Mouse (Mus musculus) liver, postnatal 0 days (tissue): Measurements from ENCODE around the gene Nr1h5. TPM values are rescaled to one million over a fixed set of nuclear protein-coding genes. Genes with fewer than 3 reads are reported as not detected.

Source experiments
- ATAC-seq: fragments of 200-750 bp; cut with Nextera tagmentation; 2 replicates; pipeline ENCODE4 v1.8.0; 2017; ENCODE audit warnings: mild to moderate bottlenecking, moderate library complexity
- DNase-seq: peaks from one replicate; pipeline ENCODE4 v3.0.0-alpha.2; 2016
- H3K27ac ChIP-seq: fragments of 300-500 bp; sonication (generic); 2 replicates; pipeline ENCODE4 v1.5.1; 2014; ENCODE audit warnings: antibody characterized with exemption, moderate library complexity, mild to moderate bottlenecking, low read depth
- H3K27me3 ChIP-seq: fragments of 300-500 bp; sonication (generic); 2 replicates; pipeline ENCODE4 v1.6.1; 2014; ENCODE audit warnings: low read length, control low read depth, mixed read lengths; ENCODE audit not compliant: insufficient read depth
- H3K36me3 ChIP-seq: fragments of 300-500 bp; sonication (generic); replicated peaks from 2 replicates; pipeline ENCODE4 v1.6.1; 2014; ENCODE audit warnings: mild to moderate bottlenecking, control low read depth, low read length, moderate library complexity, mixed read lengths; ENCODE audit not compliant: insufficient read depth
- H3K4me1 ChIP-seq: fragments of 300-500 bp; sonication (generic); 2 replicates; pipeline ENCODE4 v1.6.1; 2014; ENCODE audit warnings: antibody characterized with exemption, mild to moderate bottlenecking, control low read depth; ENCODE audit not compliant: insufficient read depth
- H3K4me2 ChIP-seq: fragments of 300-500 bp; sonication (generic); 2 replicates; pipeline ENCODE4 v1.6.1; 2014; ENCODE audit warnings: low read depth, mild to moderate bottlenecking, low read length, moderate library complexity, mixed read lengths
- H3K4me3 ChIP-seq: fragments of 300-500 bp; sonication (generic); 2 replicates; pipeline ENCODE4 v1.5.1; 2014; ENCODE audit warnings: low read depth, low read length
- H3K9ac ChIP-seq: fragments of 300-500 bp; sonication (generic); replicated peaks from 2 replicates; pipeline ENCODE4 v1.6.1; 2014; ENCODE audit warnings: mild to moderate bottlenecking, moderate library complexity
- H3K9me3 ChIP-seq: fragments of 300-500 bp; sonication (generic); 2 replicates; pipeline ENCODE4 v1.6.1; 2016; ENCODE audit warnings: mild to moderate bottlenecking, control low read depth, low read length, mixed read lengths
- CTCF ChIP-seq: sonication (generic); IDR thresholded peaks from 2 replicates; pipeline ENCODE4 v1.5.1; 2016; ENCODE audit warnings: antibody characterized with exemption, low read depth
- EP300 ChIP-seq: IDR thresholded peaks from 2 replicates; pipeline ENCODE4 v1.6.1; 2016; ENCODE audit warnings: antibody characterized with exemption, low read depth, mild to moderate bottlenecking
- WGBS: fragments of 180-500 bp; shearing (Covaris S2); extraction: QIAGEN DNeasy Blood & Tissue Kit; methylation state at CpG from one replicate; pipeline ENCODE4 v1.1.7; 2014; ENCODE audit not compliant: insufficient replicate concordance; 5-methylcytosine and 5-hydroxymethylcytosine counted together
- polyA plus RNA-seq: library from polyadenylated mRNA; unstranded; fragments of >200 nt; fragmentation: Nextera tagmentation; extraction: Ambion mirVana; gene quantifications from 2 replicates; pipeline ENCODE4 v1.2.1, GENCODE M21; 2015

The Nr1h5 gene
- polyA plus RNA-seq, 1 experiment from 2014 or later = 2.2 TPM

DNA sequence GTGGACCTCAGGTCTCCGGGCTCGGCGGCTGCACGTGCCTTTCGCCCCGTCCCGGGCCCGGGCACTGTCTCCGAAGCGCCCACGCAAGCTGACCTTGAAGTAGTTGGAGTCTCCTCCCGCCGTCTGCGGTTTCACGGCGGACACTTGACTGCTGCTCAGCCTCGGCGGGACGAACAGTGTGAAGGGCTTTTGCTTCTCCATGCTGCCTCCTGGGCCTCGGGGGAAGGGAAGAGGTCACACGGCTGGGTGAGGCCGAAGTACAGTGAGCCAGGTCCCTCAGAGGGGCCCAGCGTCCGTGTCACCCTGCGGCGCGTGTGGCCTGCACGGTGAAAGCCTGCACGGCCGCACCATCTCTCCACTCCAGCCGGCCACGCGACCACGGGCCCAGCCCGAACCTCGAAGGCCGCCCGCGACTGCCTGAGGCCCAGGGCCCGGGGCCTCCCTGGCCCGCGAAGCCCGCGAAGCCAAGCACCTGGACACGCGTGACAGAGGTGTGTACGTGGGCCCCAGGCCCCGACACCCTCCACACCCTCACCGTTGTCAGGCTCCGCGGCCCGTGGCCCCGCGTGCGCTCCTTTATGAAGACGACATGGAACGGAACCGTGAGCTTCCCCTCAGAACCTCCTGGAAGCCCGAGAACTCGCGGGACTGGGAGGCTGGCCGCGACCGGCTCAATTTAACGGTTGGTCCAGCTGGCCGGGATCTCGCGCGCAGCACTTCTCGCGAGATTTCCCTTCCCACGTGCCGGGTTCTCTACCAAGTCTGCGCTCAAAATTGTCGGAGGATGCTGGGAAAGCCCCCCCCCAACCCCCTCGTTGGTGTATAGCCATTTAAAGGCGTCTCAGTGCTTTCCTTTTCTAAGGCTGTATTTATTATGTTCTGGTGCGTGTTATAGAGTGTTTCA is 28.2 kb downstream of the Nr1h5 start, which contains the start of gene Sycp1:
Gene Sycp1 (minus strand): TSS at position 650 of the 904 bp plus-strand sequence.
- no peaks in the 10 kb centered on the region for H3K36me3 ChIP-seq
- no peak within 1 kb of the TSS for H3K4me3 ChIP-seq
- no peak within 1 kb of the TSS for H3K4me2 ChIP-seq
- DNase-seq (no peak), ATAC-seq (no peak)
- H3K27me3 ChIP-seq = no peaks in the 10 kb centered on the region
- 90% methylated on average over 78 of the region's 78 CpGs for WGBS
- no peak within 1 kb of the TSS for H3K9ac ChIP-seq
- H3K9me3 ChIP-seq = no peaks in the 10 kb centered on the region
- H3K27ac ChIP-seq = no peak within 1 kb of the TSS
- no peaks in the 10 kb centered on the region for H3K4me1 ChIP-seq
- TF ChIP-seq EP300 (no peak), CTCF (no peak)

DNA sequence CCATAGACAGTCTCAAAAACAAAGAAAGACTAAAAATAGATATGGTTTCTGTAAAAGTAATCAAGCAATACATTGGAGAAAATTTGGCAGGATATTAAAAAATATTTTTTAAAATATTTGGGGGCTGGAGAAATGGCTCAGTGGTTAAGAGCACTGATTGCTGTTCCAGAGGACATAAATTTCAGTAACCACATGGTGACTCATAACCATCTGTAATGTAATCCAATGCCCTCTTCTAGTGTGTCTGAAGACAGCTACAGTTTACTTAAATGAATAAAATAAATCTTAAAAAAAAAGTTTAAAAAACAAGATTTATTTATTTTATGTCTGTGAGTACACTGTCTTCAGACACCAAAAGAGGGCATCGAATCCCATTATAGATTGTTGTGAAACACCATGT is 64.8 kb downstream of the Nr1h5 start:
- TF ChIP-seq CTCF (no peak), EP300 (no peak)
- Histone ChIP-seq H3K27me3 (no peaks in the 10 kb centered on the region), H3K9me3 (no peaks in the 10 kb centered on the region), H3K36me3 (no peaks in the 10 kb centered on the region), H3K9ac (no peak overlapping the region), H3K4me3 (no peak overlapping the region), H3K27ac (no peak overlapping the region), H3K4me1 (no peaks in the 10 kb centered on the region), H3K4me2 (no peak overlapping the region)
- no peak for DNase-seq
- no peak for ATAC-seq
- WGBS = 79% methylated on average over 1 of the region's 1 CpGs

Other genes starting within 250 kb of the Nr1h5 start
- 1.9 and 2.1 TPM in 2 replicates for gene Tspan2, start 229.6 kb downstream of the Nr1h5 start, polyA plus RNA-seq
- gene Tshb, start 181.4 kb downstream of the Nr1h5 start, polyA plus RNA-seq = 0.04 TPM in 1 of 2 replicates, not detected in the other
- not detected in 2 replicates for gene Sycp1, start 28.0 kb downstream of the Nr1h5 start, polyA plus RNA-seq
- gene Sike1, start 31.6 kb upstream of the Nr1h5 start, polyA plus RNA-seq = 15.8 and 18.4 TPM in 2 replicates
- gene Csde1, start 56.3 kb upstream of the Nr1h5 start, polyA plus RNA-seq = 75.0 and 85.1 TPM in 2 replicates
- 16.2 and 19.4 TPM in 2 replicates for gene Nras, start 94.2 kb upstream of the Nr1h5 start, polyA plus RNA-seq
- 0.37 TPM in 1 of 2 replicates, not detected in the other for gene Ampd1, start 109.9 kb upstream of the Nr1h5 start, polyA plus RNA-seq
- gene Dennd2c, start 138.5 kb upstream of the Nr1h5 start, polyA plus RNA-seq = 2.7 and 2.8 TPM in 2 replicates
- gene Bcas2, start 207.5 kb upstream of the Nr1h5 start, polyA plus RNA-seq = 71.7 and 73.7 TPM in 2 replicates